Mouse (Mus musculus) c-Kit-positive CD71-positive TER-119-positive erythroid progenitor cells, embryonic 14.5 days (primary cell): Measurements from ENCODE around the gene Gm30302.
"Not testable (repeated sequence)": the region's sequence is repeated elsewhere in the genome, so short reads cannot be mapped to it uniquely, and the experiment has no call there.

Experiments used
- DNase-seq: peaks from one replicate; pipeline ENCODE4 v3.0.0-alpha.2; 2013; ENCODE audit warnings: low spot score

The Gm30302 gene

GRCm38 (mm10) chr13:49798901-49799300 lies at the start of gene Gm30302:
Gene Gm30302 (minus strand): TSS chr13:49799001.
- no peak for DNase-seq

DNA sequence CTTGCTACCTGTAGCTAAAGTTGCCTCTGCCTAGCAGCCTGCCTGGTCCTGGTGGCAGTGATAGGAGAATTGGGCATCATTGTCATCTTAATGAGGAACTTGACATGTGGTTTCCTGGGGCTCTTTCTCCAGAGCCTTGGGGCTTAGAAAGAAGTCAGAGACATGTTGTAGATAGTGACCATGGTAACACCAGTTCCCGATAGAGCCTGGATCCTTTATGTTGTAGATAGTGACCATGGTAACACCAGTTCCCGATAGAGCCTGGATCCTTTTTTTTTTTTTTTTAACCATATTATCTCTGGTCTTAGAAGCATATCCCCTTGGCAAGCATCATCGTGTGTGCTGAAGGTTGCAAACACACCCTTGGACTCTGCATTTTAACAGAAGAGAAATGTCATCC lies 48.0 kb upstream of the Gm30302 start:
- no peak for DNase-seq

GRCm38 (mm10) chr13:49846141-49846540 lies 47.3 kb upstream of the Gm30302 start:
- no peak for DNase-seq

GRCm38 (mm10) chr13:49845663-49846062 lies 46.9 kb upstream of the Gm30302 start:
- DNase-seq, result no peak

DNA sequence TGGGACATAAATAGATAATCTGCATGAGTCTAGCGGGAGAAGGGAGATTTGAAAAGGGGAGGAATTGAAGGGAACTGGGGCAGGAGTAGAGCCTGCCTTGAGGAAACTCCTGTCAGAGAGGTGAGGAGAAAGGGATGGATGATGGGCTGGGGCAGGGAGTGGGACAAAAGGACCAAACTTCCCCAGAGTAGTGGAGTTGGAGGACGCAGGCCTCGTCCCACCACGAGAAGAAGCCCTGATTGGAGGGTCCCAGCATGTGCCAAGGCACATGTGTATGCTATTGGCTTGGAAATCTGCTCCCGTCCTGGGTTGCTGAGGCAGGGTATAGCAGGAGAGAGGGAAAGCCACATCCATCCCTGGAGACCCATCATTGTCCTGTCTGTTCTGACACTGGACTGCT lies 45.3 kb upstream of the Gm30302 start:
- no peak for DNase-seq

DNA sequence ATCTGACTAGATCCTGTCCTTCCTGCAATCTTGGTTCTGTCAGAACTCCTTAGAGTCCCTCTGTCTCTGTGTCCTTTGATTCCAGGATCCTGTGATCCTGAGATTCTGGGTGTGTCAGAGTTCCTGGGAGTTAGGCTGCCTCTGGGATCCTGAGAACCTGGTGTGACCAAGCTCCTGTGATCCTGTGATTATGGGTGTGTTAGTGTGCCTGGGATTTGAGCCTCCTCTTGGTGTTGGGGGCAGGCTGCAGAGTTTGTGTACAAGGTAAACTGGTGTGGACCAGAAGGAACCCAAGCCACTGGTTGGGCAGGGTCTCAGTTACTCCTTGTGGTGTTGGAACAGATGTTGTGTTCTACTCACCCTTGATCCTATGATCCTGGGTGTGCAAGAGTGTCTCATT lies 42.4 kb upstream of the Gm30302 start:
- DNase-seq, result no peak

DNA sequence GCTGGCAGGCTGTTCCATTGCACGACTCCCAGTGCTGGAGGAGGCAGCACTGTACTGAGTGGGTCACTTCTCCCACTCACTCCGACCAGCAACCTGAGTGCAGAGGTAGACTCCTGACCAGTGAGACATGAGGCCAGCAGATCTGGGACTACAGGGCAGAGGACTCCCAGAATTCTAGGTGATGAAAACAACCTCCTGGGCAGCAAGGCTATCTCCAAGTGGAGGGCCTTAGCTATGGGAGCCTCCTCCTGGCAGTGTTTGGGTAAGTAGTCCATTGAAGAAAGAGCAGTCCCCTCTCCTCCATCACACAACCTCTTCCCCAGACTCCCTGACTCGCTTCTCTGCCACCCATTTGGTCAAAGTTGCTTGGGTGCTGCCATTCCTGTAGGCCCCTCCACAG lies 31.6 kb upstream of the Gm30302 start:
- no peak for DNase-seq

GRCm38 (mm10) chr13:49825300-49825699 lies 26.5 kb upstream of the Gm30302 start:
- DNase-seq, result no peak

DNA sequence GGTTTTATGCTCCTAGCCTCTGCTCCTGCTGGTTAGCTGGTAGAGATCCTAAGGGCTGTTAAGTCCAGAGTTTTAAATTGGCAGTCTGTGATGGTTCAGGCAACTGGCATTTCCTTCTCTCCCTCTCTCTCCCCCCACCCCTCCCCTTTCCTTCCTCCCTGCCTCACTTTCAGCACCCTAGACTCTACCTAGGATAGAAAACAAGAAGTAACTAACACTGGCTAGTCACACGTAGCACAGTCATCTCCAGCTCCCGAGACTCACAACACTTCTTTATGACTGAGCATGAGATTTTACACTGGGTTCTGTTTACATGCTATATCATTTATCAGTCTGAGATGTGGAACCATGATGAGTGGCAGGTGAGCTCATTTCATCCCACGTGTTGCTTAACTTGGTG lies 16.2 kb upstream of the Gm30302 start:
- no peak for DNase-seq

GRCm38 (mm10) chr13:49814420-49814819 lies 15.6 kb upstream of the Gm30302 start:
- no peak for DNase-seq

DNA sequence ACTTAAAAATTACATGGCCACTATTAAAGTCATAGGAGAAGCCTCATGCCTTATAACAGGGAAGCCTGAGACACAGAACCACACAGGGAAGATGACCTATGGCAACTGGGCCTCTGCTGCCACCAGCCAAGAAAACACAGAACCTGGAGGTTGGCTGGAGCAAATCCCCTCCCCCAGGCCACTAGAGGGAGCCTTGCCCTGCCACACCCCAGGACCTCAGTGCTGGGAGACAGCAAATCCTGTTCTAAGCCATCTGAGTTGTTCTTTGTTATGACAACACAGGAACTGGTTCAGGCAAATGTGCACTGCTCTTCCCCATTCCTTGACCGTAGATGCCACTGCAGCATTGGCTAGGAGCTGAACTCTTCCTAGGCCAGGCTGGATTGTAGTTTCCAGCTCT lies 8.3 kb upstream of the Gm30302 start:
- DNase-seq, result no peak

GRCm38 (mm10) chr13:49788563-49789393 lies 10.0 kb downstream of the Gm30302 start:
- DNase-seq, result no peak

DNA sequence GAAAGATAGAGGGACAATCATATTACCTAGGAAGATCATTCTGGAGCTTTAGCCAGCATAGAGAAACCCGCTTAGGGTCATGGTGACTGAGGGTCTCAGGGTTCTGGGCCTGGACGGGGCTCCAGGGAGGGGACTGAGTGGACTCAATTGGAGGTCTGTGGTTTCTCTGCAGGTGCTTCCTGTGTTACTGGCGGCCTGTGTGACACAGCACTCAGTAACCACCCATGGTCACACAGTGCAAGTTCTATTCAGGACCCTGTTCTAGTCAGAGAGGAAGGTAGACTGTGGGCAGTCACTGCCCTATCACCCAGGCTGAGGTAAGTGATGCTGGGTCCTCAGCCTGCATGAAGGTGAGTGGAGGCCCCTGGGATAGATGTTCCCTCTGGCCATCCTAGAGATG lies 14.9 kb downstream of the Gm30302 start:
- DNase-seq, result no peak

- not testable (repeated sequence) for DNase-seq
Measured at GRCm38 (mm10) chr13:49771536-49771935, 27.3 kb downstream of the Gm30302 start.

DNA sequence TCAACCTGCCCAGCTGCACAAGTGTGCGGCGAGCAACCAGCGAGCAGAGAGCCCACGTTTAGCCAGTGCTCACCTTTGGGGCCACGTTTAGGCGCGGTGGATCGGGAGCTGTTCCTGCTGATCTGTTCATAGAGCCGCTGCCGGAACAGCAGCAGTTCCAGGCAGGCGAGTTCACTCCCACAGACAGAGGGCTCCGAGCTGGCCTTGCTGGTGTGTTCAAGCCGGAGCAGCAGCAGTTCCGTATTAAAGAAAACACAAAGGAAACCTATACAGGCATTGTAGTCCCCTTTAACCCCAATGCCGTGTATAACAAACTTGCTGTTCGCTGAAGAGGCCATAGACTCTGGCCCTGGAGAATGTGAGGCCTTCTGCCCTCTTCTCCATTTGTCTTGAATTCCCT lies 29.7 kb downstream of the Gm30302 start:
- DNase-seq, result no peak

GRCm38 (mm10) chr13:49768048-49768447 lies 30.8 kb downstream of the Gm30302 start:
- peak; percentile 3 for DNase-seq

- no peak for DNase-seq
Measured at GRCm38 (mm10) chr13:49766269-49766668, 32.5 kb downstream of the Gm30302 start.

- DNase-seq, result no peak
Measured at GRCm38 (mm10) chr13:49765306-49765705, 33.5 kb downstream of the Gm30302 start.

DNA sequence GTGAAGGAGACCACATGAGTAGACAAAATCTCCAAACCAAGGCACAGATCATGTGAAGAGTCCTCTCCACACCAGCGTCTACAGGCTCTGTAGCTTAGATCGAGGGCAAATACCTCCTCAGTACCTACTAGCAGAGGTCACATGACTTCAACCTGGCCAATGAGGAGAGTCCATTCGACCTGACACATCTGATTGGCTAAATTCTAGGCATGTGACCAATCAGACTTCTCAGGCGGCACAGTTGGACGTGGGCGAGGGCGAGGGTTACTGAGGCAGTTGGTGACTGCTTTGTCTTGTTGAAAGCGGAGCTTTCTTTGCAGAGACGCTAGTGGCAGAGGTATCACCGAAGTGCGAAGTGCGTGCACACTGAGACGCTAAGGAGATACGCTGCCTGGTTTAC lies 36.6 kb downstream of the Gm30302 start:
- DNase-seq, result no peak

DNA sequence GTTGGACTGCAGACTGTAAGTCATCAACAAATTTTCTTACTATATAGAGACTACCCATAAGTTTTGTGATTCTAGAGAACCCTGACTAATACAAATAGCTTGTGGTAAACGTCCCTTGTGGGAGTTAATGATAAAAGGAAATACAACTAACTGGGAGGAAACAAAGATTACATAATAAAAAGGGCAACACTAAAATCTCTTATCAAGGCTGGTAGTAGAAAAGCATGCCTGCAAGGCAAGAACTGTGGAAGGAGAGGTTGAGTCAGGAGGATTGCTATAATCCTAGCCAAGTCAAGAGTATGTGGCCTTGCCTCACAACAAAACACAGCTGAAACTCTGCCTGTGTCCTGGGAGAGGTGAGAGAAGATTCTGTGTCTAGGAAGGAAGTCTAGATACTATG lies 38.1 kb downstream of the Gm30302 start:
- no peak for DNase-seq

- no peak for DNase-seq
Measured at GRCm38 (mm10) chr13:49757966-49758365, 40.8 kb downstream of the Gm30302 start.

DNA sequence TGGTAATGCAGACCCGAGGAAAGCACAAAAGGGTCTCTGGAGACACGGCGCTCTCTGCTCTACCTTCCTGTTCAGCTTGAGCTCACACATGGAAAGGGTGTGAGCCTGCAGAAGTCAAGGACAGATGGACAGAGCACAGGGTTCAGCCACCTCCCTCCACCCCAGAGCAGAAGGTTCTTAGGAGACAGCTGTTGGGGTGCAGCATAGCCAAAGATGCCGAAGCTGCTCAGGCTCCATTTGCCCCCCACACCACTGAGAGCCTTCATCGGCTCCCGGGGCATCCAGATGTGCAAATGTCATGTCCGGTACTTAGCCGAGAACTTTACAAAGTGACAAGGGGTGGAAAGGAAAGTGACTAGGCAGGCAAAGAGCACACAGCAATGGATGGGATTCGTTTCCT lies 42.2 kb downstream of the Gm30302 start:
- DNase-seq, result no peak

DNA sequence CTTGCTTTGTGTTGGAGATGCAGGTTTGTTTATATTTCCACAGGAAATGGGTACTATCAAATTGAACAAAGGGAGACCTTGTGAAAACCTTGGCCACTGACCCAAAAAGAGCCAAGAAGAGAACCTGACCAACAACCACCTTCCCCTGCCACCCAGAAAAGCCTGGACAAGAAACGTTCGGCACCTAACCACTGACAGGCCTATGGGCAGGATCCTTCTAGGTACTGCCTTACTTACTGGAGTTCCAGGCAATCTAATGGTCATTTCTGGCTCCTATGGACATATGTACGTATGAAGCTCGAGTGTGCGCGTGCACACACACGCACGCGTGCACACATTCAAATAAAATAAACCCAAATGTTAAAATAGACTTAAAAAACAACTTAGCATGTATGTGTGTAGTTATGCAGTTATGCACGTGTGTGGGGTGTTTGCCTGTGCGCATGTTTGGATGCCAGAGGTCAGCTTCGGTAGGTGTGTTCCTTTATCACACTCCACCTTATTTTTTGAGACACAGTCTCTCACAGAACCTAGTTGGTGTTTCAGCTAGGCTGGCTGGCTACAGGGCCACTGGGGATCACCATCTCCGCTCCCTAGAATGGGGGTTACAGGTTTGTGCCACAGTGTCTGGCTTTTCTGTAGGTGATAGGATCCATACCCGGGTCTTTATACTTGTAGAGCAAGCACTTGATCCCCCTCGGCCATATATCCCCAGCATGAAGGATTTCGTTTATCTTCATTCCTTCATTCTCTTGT lies 57.3 kb downstream of the Gm30302 start:
- DNase-seq, result no peak
